Mouse (Mus musculus) thymus, adult 2 months (tissue): ENCODE results near the gene Fcrl5. TPM values are rescaled to one million over a fixed set of nuclear protein-coding genes. Genes with fewer than 3 reads are reported as not detected.

Source experiments
- DNase-seq: peaks from one replicate; pipeline ENCODE4 v3.0.0; 2021
- H3K27ac ChIP-seq: fragments of 200-500 bp; 2 replicates; pipeline ENCODE4 v1.5.1; 2012; ENCODE audit warnings: low read length, control low read depth; ENCODE audit not compliant: control insufficient read depth, insufficient read depth
- H3K27me3 ChIP-seq: fragments of 200-500 bp; 2 replicates; pipeline ENCODE4 v1.6.1; 2012; ENCODE audit warnings: mild to moderate bottlenecking, low read length, moderate library complexity, mixed read lengths; ENCODE audit not compliant: control insufficient read depth, insufficient read depth
- H3K36me3 ChIP-seq: fragments of 200-500 bp; 2 replicates; pipeline ENCODE4 v1.6.1; 2012; ENCODE audit warnings: mild to moderate bottlenecking, low read length, moderate library complexity; ENCODE audit not compliant: control insufficient read depth, insufficient read depth
- H3K4me1 ChIP-seq: fragments of 200-500 bp; replicated peaks from 2 replicates; pipeline ENCODE4 v1.6.1; 2012; ENCODE audit warnings: low read length; ENCODE audit not compliant: control insufficient read depth, insufficient read depth
- H3K4me3 ChIP-seq: fragments of 200-500 bp; 2 replicates; pipeline ENCODE4 v1.5.1; 2012; ENCODE audit warnings: mild to moderate bottlenecking, low read length, control low read depth, moderate library complexity; ENCODE audit not compliant: control insufficient read depth, insufficient read depth
- CTCF ChIP-seq: fragments of 200-500 bp; IDR thresholded peaks from 2 replicates; pipeline ENCODE4 v1.5.1; 2012; ENCODE audit warnings: mild to moderate bottlenecking, control low read depth, low read length, moderate library complexity, borderline replicate concordance; ENCODE audit not compliant: control insufficient read depth, poor library complexity, insufficient read depth; ENCODE audit errors: extremely low read depth
- POLR2A ChIP-seq: fragments of 200-500 bp; IDR thresholded peaks from 2 replicates; pipeline ENCODE4 v1.6.1; 2012; ENCODE audit warnings: mild to moderate bottlenecking, low read length, control low read depth, moderate library complexity; ENCODE audit not compliant: control insufficient read depth, poor library complexity, insufficient read depth; ENCODE audit errors: extremely low read depth
- WGBS: fragments of 180-500 bp; shearing (Covaris S2); methylation state at CpG from one replicate; pipeline ENCODE4 v1.1.7; 2018; 5-methylcytosine and 5-hydroxymethylcytosine counted together
- polyA plus RNA-seq: library from polyadenylated mRNA; depleted of rRNA; stranded (reverse); fragments of >200 nt; gene quantifications from 2 replicates; pipeline ENCODE4 v1.2.3, GENCODE M21; 2012; rRNA removed

Gene Fcrl5
- polyA plus RNA-seq, 1 experiment, result 0.86 TPM

DNA sequence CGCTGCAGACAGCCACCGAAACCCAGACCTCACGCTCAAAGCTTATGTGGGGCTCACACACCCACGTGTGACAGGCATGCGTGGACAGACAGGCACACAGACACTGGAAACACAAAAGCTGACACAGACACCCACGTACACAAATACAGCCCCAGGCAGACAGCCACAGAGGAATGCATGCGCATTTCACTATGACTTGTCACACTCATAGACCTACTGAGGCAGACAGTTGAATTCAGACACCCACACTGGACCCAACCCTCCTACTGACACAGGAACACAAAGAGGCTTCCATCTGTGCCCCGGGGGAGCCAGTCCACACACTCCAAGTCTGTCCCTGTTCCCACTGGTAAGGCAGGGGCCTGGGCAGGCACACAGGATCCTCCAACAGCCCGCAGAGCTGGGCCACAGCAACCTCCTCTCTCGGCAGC lies 110.7 kb downstream of the Fcrl5 start:
- no peaks in the 10 kb centered on the region for H3K27me3 ChIP-seq
- H3K4me3 ChIP-seq, result no peak overlapping the region
- no peak for TF ChIP-seq CTCF
- no peak for TF ChIP-seq POLR2A
- WGBS, result 94% methylated on average over 10 of the region's 10 CpGs
- no peak for DNase-seq
- no peak overlapping the region for H3K27ac ChIP-seq
- peaks cover 3% of the 10 kb centered on the region for H3K4me1 ChIP-seq
- H3K36me3 ChIP-seq, result no peaks in the 10 kb centered on the region

DNA sequence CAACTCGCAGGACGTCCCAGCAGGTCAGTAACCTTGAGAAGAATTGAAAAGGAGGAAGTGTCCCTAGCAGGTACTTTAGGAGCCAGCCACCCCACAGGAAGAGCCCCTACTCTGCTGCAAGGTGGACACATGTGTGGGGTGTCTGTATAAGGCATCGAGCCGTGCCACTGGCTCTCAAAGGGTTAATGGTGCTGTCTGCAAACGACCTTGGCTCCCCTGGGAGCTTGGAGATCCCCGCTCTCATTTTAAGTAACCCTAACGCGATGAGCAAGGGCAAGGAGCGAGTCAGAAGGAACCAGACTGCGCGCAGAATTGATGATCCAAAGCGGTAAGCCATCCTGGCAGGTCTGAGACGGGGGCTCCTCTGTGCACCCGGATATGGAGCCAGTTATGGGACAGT lies 114.3 kb downstream of the Fcrl5 start:
- WGBS, result 37% methylated on average over 14 of the region's 14 CpGs
- no peak overlapping the region for H3K4me3 ChIP-seq
- H3K4me1 ChIP-seq, result peaks cover 12% of the 10 kb centered on the region
- H3K27ac ChIP-seq, result no peak overlapping the region
- H3K27me3 ChIP-seq, result no peaks in the 10 kb centered on the region
- TF ChIP-seq POLR2A, result no peak
- TF ChIP-seq CTCF, result no peak
- no peak for DNase-seq
- no peaks in the 10 kb centered on the region for H3K36me3 ChIP-seq

Other genes with a start within 250 kb of the Fcrl5 start
- gene Fcrls, start 172.0 kb upstream of the Fcrl5 start, polyA plus RNA-seq, result 0.91 and 1.6 TPM in 2 replicates
- 1.5 and 1.6 TPM in 2 replicates for gene Cd5l, start 77.9 kb upstream of the Fcrl5 start, polyA plus RNA-seq
- 3.1 and 3.4 TPM in 2 replicates for gene Fcrl1, start 59.4 kb upstream of the Fcrl5 start, polyA plus RNA-seq
- gene Etv3, start 89.6 kb downstream of the Fcrl5 start, polyA plus RNA-seq, result 38.4 and 40.9 TPM in 2 replicates
- gene Arhgef11, start 181.8 kb downstream of the Fcrl5 start, polyA plus RNA-seq, result 32.1 and 37.0 TPM in 2 replicates